Mouse (Mus musculus): ENCODE measurements around the gene Gabrg3.
A peak's percentile ranks its signal among the peaks of the same experiment; 100 is the strongest.

Gabrg3 gene

DNA sequence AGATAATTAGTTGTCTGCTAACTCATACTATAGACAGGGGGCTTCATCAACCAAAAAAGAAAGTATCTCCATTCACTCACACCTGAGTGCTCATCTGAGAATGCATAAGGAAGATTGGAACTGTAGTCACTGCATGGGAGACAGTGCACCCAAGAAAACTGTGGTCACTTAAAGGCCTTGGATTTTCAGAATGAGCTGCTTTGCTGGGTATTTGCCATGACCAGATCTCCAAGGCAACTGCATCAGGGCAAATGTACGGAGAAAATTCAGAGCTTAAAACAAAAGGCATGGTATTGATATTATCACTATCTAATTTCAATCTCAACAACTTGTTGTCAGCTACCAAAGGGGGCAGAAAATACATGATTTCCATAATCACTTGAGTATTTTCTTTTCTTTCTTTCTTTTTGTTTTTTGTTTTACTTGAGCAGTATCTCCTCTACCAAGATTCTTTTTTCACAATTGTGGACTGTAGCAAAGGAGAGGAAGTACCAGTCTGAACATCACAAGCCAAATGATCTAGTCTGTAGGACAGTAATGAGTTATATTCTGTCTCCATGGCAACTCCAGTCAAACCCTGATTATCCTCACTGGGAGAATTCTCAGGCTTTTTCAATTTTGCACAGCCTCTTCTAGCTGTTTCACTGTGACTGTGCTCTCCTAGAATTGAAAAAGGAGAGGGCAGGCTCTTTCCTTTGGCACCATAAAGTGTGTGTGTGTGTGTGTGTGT, 335.9 kb downstream of the Gabrg3 start:
- DNase-seq: no peak

DNA sequence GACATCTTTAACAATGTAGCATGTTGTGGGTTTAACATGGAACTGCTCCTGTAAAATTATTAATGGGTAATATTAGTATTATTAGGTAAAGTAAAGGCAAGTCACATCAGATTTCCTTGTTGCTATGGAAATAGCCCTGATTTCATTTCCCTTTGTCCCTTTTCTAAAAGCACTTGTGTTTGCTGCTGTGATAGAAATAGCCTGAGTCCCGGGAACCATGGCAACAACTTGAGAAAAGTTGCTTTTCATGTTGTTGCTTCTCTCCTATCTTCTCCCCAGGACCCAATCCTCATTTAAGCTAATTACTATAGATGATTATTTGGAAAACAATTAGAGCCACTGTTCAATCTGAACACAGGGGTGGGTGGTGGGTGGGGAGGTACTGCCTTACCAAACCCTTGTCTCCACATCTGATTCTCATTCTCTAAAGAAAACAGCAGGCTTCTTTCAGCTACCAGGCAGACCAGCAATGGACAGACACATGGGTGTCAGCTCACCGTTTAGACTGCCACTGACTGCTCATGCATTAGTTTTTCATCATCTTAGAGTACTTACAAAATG, 349.0 kb downstream of the Gabrg3 start:
- no peak for DNase-seq

DNA sequence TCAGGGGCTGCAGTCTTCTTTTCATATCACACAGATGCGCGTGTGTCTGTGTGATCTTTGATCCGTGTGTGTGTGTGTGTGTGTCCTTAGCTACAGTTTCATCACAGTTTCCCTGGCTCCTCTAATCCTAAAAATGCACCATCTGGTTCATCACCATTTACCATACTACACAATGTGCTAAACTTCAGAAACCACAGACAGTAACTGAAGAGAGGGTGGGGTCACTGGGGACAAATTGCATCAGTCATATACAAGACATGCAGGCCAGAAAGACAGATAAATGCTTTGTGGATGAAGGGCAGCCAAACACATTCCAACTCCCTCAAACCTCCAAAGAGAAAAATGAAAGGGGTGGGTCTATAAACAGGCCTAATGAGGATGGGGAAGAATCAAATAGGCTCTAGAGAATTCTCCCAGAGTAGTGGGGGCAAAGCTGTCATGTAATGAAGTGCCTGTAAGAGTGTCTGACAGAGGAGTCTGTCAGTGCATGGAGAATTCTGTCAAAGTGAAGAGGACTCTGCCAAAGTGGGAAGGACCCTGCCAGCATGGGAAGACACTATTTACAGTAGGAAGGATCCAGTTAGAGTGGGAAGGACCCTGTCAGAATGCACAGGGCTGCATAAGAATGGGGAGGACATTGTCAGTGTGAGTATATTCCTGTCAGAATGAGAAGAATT, 386.3 kb downstream of the Gabrg3 start:
- no peak for DNase-seq

DNA sequence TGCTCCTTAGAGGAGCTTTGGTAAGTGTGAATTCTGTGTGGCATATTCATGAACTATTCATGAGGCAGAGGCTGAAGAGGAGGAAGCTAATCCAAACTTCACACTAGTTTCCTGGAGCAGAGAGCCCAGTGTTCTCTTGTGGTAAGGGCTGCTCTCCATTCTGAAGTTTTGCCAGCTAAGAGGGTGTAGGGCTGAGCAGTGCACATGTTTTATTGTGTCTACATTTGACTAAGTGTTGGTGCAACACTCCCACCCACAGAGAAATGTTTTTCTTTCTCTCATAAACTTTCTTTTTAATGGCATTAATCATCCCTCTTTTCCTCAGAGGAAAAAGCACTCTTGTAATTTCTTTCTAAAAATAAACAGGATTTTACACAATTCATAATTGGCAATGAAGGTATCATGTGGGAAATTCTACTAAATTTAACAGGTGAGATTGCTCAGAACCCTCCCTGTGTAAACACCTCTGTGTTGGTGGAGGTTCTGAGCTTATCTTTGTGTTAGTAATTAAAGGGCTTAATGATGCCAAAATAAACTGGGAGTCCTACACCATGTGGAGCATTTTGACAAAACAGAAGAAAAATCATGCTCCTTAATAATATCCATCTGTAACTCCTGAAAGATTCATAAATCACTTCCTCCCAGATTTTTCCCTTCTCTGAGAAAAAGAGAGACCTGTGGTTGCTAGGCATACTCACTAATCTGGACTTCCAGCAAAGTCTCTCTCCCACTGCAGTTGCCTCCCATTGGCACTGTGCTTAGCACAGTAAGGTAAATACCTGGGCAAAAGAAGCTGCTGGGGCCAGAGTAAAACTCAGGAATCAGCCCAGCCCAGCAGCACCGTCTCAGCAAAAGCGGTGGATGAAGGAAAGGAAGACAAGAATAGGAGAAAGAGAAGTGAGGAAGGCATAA, 389.0 kb downstream of the Gabrg3 start:
- DNase-seq: no peak

DNA sequence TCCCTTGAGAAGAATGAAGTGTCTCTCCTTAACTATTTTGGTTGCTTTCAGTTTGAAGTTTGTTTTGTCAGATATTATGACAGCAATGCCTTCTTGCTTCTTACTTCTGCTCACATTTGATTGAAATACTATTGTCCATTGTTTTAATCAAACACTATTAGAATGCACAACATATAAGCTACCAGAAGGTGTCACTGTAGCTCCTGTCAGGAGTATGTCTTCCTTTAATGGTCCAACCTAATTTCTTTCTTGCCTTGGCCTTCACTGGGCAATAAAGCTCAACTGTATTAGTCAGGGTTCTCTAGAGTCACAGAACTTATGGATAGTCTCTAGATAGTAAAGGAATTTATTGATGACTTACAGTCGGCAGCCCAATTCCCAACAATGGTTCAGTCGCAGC, 440.6 kb downstream of the Gabrg3 start:
- DNase-seq: peak; percentile 33

DNA sequence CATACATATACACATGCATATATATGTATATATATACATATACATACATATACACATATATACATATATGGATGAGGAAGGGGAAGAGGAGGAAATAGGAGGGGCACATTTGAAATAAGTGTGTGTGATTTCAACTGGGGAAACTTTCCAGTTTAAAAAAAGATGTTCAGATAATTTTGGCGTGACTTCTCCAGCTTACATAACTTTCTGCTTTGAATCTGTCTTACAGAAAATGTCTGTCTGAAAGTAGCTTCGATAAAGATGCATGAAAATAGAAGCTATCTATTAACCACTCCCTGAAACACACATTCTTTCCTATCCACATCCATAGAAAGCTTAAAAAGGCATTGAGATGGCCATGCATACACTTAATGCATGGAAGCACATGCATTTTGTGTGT, 445.4 kb downstream of the Gabrg3 start:
- no peak for DNase-seq

DNA sequence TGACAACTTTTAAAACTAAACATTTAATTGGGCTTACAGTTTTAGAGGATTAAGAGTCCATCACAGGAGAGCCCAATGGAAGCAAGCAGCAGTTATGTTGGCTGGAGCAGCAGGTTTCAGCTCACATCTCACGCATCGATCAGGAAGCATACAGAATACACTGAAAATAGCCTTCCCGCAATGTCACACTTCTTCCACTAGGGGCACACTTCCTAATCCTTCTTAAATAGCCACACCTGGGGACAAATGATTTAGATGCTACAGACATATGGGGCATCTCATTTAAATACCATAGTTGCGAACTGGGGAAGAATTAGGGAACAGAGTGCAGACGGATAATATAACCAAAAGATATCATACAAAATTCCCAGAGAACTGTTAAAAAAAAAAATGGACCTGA, 449.0 kb downstream of the Gabrg3 start:
- no peak for DNase-seq

DNA sequence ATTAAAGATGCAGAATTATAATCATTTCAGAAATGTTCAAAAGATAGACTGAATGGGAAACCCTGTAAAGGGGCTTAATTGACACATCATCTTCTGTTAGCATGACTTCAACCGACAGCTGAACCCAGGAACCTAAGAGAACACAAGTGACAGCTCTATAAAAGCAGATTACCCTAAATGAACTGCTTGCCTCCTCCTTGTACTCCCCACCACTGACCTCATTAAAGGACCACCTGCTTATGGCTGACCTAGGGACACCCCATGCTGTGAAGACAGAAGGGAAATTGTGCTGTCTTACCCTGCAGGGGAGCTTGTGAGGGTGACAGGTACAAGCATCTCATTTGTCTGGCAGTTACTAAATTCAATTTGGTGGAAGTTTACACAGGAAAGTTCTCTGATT, 467.5 kb downstream of the Gabrg3 start:
- DNase-seq: no peak

DNA sequence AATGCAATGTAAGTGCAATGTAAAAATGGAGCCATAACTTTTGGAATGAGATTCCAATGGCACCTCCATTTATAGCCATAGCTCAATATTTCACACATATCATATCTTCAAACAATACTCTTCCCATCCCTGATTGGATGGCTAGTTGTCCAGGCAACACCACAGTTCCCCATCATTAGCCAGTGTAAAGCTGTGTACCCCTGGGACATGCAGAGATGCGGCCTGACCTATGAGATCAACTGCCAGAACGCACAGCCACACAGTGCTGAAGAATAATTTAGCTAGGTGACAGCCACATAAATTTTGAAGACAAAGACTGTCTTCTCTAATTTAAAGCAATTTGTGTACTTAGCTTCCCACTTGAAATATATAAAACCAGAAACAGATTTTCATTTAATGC, 472.1 kb downstream of the Gabrg3 start:
- no peak for DNase-seq

DNA sequence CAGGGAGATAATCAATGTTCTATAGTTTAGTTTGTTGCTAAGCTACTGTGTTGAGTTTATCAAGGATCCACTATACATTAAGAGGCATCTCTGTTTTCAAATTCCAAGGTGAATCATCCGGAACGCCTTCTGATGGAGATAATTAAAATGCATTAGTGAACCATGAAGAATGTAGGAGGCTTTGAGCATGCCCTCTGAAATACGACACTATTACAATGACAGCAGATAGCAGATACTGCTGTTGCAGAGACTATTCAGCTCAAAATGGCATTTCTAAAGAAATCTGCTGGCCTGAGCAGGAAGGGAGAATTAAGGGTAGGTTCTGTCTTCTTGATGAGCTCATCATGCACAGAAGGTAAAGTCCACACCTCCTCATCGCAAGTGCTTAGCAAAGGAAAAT, 487.2 kb downstream of the Gabrg3 start:
- DNase-seq: no peak

DNA sequence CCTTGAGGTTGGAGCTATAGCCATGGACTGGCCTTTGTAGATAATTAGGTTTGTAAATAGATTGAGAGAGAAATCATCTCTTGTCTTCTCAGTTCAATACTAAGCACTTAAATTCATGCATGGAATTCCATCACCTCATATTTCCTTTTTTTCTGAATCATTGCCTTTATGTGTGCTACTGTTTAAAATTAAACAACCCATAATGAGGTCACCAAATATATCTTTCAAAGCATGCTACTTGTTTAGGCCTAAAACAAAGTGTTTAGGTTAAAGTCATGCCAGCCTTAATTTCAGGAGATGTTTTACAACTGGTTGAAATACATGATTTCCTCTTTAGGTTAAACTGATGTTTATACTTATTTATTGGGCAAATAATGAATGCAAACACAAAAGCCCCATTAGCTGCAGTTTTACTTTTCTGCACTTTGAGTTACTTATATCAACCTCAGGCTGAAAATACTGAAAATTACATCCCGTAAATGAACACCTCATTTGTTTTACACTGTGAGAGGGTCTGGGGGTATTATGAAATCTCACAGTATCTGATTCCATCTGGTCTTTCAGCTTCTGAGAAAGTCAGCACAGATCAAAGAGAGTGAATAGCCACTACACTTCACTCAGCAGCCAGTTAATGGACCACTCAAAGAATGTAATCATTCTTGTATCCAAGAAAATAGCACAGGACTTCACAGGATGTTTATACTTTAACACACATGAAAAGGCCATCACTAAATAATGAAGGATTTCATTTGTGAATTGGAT, 519.5 kb downstream of the Gabrg3 start:
- DNase-seq: no peak

DNA sequence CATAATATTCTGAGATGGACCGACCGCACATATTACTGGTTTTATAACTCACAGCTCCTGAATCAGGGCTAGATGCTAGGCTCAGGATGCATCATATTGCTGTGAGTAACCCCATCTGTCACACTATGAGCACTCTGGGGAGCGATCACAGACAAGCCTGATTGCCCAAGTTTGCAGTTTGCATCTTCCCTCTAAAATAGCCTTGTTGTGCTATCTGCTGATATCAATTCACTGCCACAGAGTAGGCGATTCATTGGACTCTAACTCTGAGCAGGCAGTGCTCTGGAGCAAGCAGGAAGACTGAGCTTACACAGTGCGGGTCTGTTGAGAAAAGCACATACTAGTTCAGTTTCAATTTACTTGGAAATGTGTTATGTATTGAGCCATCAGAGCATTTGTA, 543.4 kb downstream of the Gabrg3 start:
- DNase-seq: no peak

DNA sequence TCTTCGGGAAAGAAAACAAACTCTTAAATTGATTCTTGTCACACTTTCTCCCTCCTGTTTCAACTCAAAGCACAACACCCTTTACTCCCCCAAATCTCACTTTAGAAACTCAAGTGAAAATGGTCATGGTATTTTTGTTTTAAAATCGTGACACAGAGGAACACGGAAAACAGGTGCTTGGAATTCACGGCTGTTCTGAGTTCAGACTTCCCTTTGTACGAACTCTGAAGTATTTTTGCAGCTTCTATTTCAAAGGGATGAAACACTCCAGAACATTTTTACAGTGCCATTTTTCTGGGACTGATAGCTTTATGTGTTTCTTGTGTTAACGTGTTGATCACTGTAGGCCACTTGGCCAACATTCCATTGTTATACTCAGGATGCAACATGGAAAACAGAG, 561.5 kb downstream of the Gabrg3 start:
- no peak for DNase-seq

DNA sequence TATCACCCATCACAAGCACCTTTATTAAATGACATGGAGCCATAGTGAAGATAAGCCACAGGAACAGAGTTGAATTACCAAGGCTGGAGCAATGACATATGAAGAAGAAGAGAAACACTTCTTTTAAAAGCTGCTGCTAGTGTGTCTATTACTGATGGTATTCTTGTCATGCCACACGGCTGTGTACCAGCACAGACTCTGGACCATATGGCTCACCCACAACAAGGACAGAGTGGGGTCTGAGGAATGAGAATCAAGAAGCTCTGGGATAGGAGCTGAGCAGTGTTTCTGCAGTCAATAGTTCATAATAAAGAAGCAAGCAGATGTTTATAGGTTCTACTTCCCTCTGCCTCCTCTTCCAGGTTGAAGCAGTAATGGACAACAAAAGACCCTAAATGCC, 585.1 kb downstream of the Gabrg3 start:
- DNase-seq: no peak

DNA sequence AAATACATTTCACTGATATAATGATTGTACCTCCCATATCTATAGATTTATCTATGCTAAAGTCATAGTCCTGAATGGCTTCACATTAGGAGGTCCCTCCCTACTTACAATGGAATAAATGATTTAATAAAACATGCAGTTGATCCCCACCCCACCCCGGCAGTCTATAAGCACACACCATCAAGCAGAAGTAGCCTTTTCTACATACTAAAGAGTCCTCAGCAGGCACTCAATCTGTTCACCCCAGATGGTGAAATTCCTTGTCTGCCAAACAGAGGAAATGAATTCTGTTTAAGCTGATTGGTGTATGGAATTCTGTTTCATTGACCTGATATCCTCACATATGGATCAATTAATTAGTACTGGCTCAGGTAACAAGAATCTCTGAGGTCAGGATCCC, 607.9 kb downstream of the Gabrg3 start:
- DNase-seq: no peak

DNA sequence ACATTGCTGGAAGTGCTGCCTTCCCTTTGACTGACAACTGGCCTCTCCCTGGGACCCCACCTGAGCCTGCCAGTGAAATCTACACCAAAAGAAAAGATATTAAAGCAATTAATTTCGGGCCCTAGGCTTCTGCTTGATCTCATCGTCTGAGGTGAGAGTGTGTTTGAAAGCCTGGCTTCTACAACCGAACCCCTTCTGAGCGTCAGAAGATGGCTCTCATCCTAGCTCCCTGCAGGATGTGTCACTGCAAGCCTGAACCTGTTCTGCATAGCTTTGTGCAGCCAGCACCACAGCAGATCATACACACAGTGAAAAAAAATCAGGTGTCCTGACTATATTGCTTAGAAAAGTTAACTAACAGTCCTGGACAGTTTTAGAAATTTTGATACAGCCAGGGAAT, 618.8 kb downstream of the Gabrg3 start:
- DNase-seq: no peak

DNA sequence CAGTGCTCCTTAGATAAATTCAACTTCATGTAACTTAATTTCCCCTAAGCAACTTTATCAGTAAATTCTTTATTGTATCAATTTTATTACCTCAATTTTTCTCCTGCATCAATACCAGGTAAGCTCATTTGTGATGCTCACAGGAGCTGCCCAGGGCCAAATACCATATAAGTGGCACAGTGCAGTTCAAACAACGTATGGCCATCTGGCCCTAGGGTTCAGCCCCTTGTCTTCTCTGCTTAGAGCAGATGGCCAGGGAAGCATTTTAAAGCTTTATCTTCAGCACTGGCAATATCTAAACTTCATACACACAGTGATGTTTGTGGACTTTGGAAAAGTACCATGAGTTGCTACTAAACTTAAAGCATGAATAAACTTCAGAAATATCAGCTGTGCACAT, 619.2 kb downstream of the Gabrg3 start:
- DNase-seq: no peak

DNA sequence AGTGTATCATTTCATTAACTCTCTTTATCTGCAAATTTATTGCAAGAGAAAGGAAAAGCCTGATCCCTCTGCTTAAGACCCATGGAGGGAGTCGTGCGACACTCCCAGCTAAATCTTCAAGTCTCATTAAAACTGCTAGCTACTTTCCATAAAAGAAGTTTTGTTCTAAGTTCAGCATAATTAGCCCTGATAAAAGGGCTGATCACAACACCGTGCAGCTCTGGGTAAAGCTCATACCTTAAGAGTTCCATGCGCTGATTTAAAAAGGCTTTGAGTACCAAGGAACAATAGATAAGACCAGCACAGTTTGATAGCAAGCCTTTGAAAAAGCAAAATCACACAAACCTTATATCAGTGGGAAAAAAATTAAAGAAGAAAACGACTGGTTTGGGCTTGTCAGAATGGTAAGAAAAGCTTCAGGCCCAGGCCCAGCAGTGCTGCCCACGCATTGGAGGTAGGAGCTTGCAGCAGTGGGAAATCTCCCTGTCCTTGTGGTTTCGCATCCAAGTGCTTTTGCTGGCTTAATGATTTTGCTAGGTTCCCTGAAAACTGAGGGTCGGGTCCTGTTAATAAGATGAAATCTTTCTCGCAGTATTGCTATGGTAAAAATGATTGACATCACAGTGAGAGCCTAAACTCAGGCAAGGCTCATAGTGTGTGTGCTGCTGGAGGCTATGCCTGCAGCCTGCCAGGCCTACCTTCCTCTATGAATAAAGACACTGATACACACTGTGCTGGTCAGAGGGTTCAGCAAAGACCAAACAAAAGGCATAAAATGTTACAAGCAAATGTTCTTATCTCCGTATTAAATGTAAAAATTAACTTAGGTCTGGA, 621.2 kb downstream of the Gabrg3 start:
- DNase-seq: no peak

DNA sequence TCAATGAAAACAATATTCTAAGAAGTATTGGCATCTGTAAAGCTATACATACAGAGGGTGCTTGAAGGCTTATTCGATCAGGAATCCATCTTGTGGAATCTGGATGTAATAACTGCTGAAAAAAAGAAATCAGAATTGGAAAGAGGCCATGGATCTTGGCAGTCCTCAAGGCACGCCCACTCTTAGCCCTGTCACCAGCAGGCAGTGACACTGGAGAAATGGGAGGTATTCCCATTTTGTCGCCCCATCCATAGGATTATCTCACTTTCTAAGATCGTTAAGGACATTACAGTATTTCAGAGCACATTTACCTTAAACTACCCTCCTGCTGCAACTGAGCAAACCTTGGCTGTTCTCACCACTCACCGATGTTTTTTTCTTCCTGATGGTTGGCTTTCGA, 657.8 kb downstream of the Gabrg3 start:
- DNase-seq: no peak
